Mouse (Mus musculus): ENCODE measurements around the gene Tmem116.

DNA sequence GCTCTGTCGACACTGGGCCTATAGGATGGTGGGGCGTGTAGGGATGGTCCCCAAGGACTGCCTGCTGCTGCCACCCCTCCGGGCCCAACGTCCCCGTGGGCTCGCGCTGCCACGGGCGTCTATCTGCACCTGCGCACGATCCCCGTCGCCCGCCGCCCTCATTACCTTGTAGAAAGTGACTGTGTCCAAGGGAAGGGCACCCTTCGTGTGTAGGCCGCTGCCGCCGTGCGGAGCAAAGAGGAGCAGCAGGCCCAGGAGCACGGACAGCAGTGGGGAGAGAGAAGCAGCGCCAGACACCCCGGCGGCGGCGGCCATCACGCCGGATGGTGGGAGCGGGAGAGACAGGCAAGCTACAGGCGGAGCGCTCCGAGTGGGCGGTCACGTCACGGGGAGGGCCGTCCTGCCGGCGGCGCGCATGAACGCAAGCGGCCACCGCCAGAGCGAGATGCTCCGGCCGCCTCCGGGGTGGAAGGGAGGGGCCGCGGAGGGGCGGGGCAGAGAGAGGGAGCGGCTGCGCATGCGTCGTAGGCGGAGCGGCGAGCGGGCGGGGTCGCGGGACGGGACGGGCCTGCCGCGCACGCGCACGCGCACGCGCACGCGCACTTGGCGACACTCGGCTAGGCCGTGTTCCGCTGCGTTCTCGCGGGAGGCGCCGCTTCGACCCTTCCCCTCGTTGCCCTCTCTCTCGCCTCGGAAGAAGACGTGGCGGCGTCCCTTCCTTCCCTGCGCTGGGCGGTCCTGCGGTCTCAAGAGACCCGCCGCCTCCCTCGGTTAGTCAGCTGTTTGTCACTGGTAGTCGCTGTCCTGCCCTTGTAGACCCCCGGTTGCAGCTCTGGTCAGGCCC, 555 bp downstream of the Tmem116 start, which contains the start of gene Erp29:
- TF ChIP-seq CTCF (IDR thresholded peaks at IDR 0.05; ENCODE audit: control insufficient read depth, insufficient read depth, insufficient read length) (no peak), MYOD1 (IDR thresholded peaks at IDR 0.05; ENCODE audit: control insufficient read depth, insufficient read length, low read depth) (no peak), MAX (IDR thresholded peaks at IDR 0.05) (no peak), CEBPB (IDR thresholded peaks at IDR 0.05; ENCODE audit: low read depth) (no peak)
